Mouse (Mus musculus): ENCODE measurements around the gene Ttyh3. TPM values are rescaled to one million over a fixed set of nuclear protein-coding genes. Genes with fewer than 3 reads are reported as not detected.

Ttyh3 gene
- polyA plus RNA-seq, 1 experiment from 2014 or later: 42.8 TPM

DNA sequence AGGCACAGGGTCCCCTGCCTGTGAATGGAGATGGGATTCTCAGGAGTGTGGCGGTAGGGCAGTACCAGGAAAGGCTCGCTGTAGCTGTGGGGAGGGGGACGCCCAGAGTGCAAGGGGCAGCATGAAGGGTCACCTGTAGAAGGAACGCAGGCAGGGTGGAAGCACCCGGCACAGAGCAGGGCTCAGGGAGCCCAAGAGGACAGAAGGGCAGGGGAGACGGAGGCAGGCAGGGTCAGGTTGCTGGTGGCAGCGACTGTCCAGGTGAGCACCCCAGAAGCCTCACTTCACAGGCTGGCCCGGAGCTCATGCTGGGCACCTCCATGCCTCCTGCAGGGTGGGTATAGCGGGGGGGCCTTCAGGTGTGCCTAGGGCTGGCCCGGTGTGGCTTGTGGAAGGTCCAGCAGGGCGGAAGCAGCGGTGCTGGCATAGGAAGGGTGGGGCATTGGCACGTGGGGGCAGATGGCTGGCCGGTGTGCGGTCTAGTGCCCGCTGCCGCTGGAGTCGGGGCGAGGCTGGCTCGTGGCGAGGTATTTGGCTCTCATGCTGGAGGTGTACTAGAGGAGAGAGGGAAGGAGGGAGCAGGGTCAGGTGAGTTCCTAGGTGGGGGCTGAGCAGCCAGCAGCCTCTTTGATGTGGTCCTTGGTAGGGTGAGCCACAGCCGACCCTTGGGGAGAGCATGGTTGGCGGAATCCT, 25.7 kb downstream of the Ttyh3 start:
- Histone ChIP-seq H3K9me3 (replicated peaks; ENCODE audit: control insufficient read depth, low read length) (no peaks in the 10 kb centered on the region; the same call in 1 of the 2 replicates), H3K36me3 (replicated peaks; ENCODE audit: control insufficient read depth, insufficient read depth, low read depth, low read length) (peaks cover 37% of the 10 kb centered on the region), H3K4me1 (ENCODE audit: control insufficient read depth, insufficient read depth, low read length) (no peaks in the 10 kb centered on the region), H3K27ac (replicated peaks; ENCODE audit: low read depth, low read length) (no peak overlapping the region), H3K9ac (replicated peaks; ENCODE audit: low read length) (no peak overlapping the region), H3K27me3 (ENCODE audit: control insufficient read depth, insufficient read depth, low read length) (no peaks in the 10 kb centered on the region), H3K4me3 (ENCODE audit: low read depth, low read length) (no peak overlapping the region), H3K4me2 (ENCODE audit: low read depth, low read length) (no peak overlapping the region)
- DNase-seq (ENCODE audit: low spot score) (no peak), ATAC-seq (replicated peaks; ENCODE audit: insufficient number of reproducible peaks, low FRiP score, low TSS enrichment, low read depth) (no peak)
- 95% methylated on average over 23 of the region's 23 CpGs for WGBS

GRCm38 (mm10) chr5:140621517-140621916, 27.3 kb downstream of the Ttyh3 start:
- Histone ChIP-seq H3K4me1 (ENCODE audit: control insufficient read depth, insufficient read depth, low read length) (no peaks in the 10 kb centered on the region), H3K4me3 (ENCODE audit: low read depth, low read length) (no peak overlapping the region), H3K27me3 (ENCODE audit: control insufficient read depth, insufficient read depth, low read length) (no peaks in the 10 kb centered on the region), H3K9ac (replicated peaks; ENCODE audit: low read length) (no peak overlapping the region), H3K4me2 (ENCODE audit: low read depth, low read length) (no peak overlapping the region), H3K9me3 (replicated peaks; ENCODE audit: control insufficient read depth, low read length) (no peaks in the 10 kb centered on the region), H3K36me3 (replicated peaks; ENCODE audit: control insufficient read depth, insufficient read depth, low read depth, low read length) (peaks cover 26% of the 10 kb centered on the region), H3K27ac (replicated peaks; ENCODE audit: low read depth, low read length) (no peak overlapping the region)
- no peak for ATAC-seq (replicated peaks; ENCODE audit: insufficient number of reproducible peaks, low FRiP score, low TSS enrichment, low read depth)
- WGBS: 71% methylated on average over 10 of the region's 10 CpGs
- DNase-seq (ENCODE audit: low spot score): no peak

GRCm38 (mm10) chr5:140621092-140621491, 27.7 kb downstream of the Ttyh3 start:
- H3K9ac ChIP-seq (replicated peaks; ENCODE audit: low read length): no peak overlapping the region
- no peaks in the 10 kb centered on the region for H3K9me3 ChIP-seq (replicated peaks; ENCODE audit: control insufficient read depth, low read length)
- DNase-seq (ENCODE audit: low spot score) (no peak), ATAC-seq (replicated peaks; ENCODE audit: insufficient number of reproducible peaks, low FRiP score, low TSS enrichment, low read depth) (no peak)
- H3K4me3 ChIP-seq (ENCODE audit: low read depth, low read length): no peak overlapping the region
- H3K36me3 ChIP-seq (replicated peaks; ENCODE audit: control insufficient read depth, insufficient read depth, low read depth, low read length): peaks cover 26% of the 10 kb centered on the region
- H3K4me1 ChIP-seq (ENCODE audit: control insufficient read depth, insufficient read depth, low read length): no peaks in the 10 kb centered on the region
- H3K27me3 ChIP-seq (ENCODE audit: control insufficient read depth, insufficient read depth, low read length): no peaks in the 10 kb centered on the region
- 59% methylated on average over 9 of the region's 9 CpGs for WGBS
- H3K4me2 ChIP-seq (ENCODE audit: low read depth, low read length): no peak overlapping the region
- no peak overlapping the region for H3K27ac ChIP-seq (replicated peaks; ENCODE audit: low read depth, low read length)

GRCm38 (mm10) chr5:140619895-140620736, 28.7 kb downstream of the Ttyh3 start:
- H3K27ac ChIP-seq (replicated peaks; ENCODE audit: low read depth, low read length): no peak overlapping the region
- no peak overlapping the region for H3K4me2 ChIP-seq (ENCODE audit: low read depth, low read length)
- no peak overlapping the region for H3K9ac ChIP-seq (replicated peaks; ENCODE audit: low read length)
- H3K4me1 ChIP-seq (ENCODE audit: control insufficient read depth, insufficient read depth, low read length): no peaks in the 10 kb centered on the region
- H3K9me3 ChIP-seq (replicated peaks; ENCODE audit: control insufficient read depth, low read length): no peaks in the 10 kb centered on the region
- DNase-seq (ENCODE audit: low spot score) (no peak), ATAC-seq (replicated peaks; ENCODE audit: insufficient number of reproducible peaks, low FRiP score, low TSS enrichment, low read depth) (peak; percentile 26)
- 66% methylated on average over 7 of the region's 7 CpGs for WGBS
- no peaks in the 10 kb centered on the region for H3K27me3 ChIP-seq (ENCODE audit: control insufficient read depth, insufficient read depth, low read length)
- no peak overlapping the region for H3K4me3 ChIP-seq (ENCODE audit: low read depth, low read length)
- H3K36me3 ChIP-seq (replicated peaks; ENCODE audit: control insufficient read depth, insufficient read depth, low read depth, low read length): peaks cover 22% of the 10 kb centered on the region

GRCm38 (mm10) chr5:140619151-140619771, 29.6 kb downstream of the Ttyh3 start:
- Histone ChIP-seq H3K4me1 (ENCODE audit: control insufficient read depth, insufficient read depth, low read length) (no peaks in the 10 kb centered on the region), H3K27me3 (ENCODE audit: control insufficient read depth, insufficient read depth, low read length) (no peaks in the 10 kb centered on the region), H3K4me3 (ENCODE audit: low read depth, low read length) (no peak overlapping the region), H3K9me3 (replicated peaks; ENCODE audit: control insufficient read depth, low read length) (no peaks in the 10 kb centered on the region), H3K4me2 (ENCODE audit: low read depth, low read length) (no peak overlapping the region), H3K27ac (replicated peaks; ENCODE audit: low read depth, low read length) (no peak overlapping the region), H3K36me3 (replicated peaks; ENCODE audit: control insufficient read depth, insufficient read depth, low read depth, low read length) (peaks cover 16% of the 10 kb centered on the region), H3K9ac (replicated peaks; ENCODE audit: low read length) (no peak overlapping the region)
- WGBS: 19% methylated on average over 6 of the region's 6 CpGs
- 0 out of 2 replicates have a peak, but pooled peaks have one; percentile 19 for ATAC-seq (replicated peaks; ENCODE audit: insufficient number of reproducible peaks, low FRiP score, low TSS enrichment, low read depth)
- DNase-seq (ENCODE audit: low spot score): peak; percentile 90

DNA sequence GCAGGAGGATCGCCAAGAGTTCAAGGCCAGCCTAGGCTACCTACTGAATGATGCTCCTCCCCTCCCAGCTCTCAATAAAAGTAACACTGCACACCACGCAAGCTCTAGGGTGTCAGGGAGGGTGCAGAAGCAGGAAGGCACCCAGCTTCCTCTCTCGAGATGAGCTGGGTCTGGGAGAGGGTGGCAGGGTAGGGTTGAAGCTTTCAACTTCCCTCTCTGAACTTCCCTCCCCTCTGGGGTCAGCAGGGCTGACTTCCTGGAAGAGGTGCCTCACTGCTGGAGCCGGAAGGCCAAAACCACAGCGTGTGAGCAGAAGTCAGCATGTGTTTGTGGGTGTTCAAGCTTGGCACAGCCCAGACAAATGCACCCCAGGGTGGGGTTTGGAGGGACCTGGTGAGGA, 31.1 kb downstream of the Ttyh3 start:
- DNase-seq (ENCODE audit: low spot score): no peak
- WGBS: 83% methylated on average over 5 of the region's 5 CpGs

DNA sequence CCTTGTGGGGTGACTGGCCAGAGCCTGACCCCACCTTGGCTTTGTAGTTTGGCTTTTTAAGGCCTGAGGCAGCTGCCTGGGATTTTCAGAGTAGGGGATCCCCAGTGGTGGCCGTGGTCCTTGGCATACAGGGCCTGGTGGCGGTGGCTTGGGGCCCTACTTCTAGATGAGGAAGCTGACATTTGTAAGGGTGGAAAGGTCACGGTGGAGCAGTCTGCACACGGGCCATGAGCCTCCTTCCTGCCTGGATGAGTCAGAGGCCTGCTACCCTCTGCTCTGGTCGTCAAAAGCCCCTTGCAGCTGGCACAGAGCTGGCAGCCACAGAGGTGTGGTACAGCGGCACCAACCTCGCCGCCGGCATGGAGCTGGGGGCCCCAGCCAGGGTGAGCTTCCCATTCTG, 32.1 kb downstream of the Ttyh3 start:
- no peak for DNase-seq (ENCODE audit: low spot score)
- ATAC-seq (replicated peaks; ENCODE audit: insufficient number of reproducible peaks, low FRiP score, low TSS enrichment, low read depth): no peak
- Histone ChIP-seq H3K9me3 (replicated peaks; ENCODE audit: control insufficient read depth, low read length) (no peaks in the 10 kb centered on the region), H3K36me3 (replicated peaks; ENCODE audit: control insufficient read depth, insufficient read depth, low read depth, low read length) (0 out of 2 replicates have a peak, but pooled peaks cover 1% of the 10 kb centered on the region), H3K27ac (replicated peaks; ENCODE audit: low read depth, low read length) (no peak overlapping the region), H3K9ac (replicated peaks; ENCODE audit: low read length) (no peak overlapping the region), H3K4me1 (ENCODE audit: control insufficient read depth, insufficient read depth, low read length) (no peaks in the 10 kb centered on the region), H3K27me3 (ENCODE audit: control insufficient read depth, insufficient read depth, low read length) (peaks cover 6% of the 10 kb centered on the region), H3K4me3 (ENCODE audit: low read depth, low read length) (no peak overlapping the region), H3K4me2 (ENCODE audit: low read depth, low read length) (no peak overlapping the region)
- 65% methylated on average over 9 of the region's 9 CpGs for WGBS

More for the DNA sequence above, 31.1 kb downstream of the Ttyh3 start:
- Histone ChIP-seq H3K27ac (replicated peaks; ENCODE audit: low read depth, low read length) (no peak overlapping the region), H3K27me3 (ENCODE audit: control insufficient read depth, insufficient read depth, low read length) (no peaks in the 10 kb centered on the region; the same call in 1 of the 2 replicates), H3K9me3 (replicated peaks; ENCODE audit: control insufficient read depth, low read length) (no peaks in the 10 kb centered on the region), H3K36me3 (replicated peaks; ENCODE audit: control insufficient read depth, insufficient read depth, low read depth, low read length) (peaks cover 9% of the 10 kb centered on the region), H3K4me1 (ENCODE audit: control insufficient read depth, insufficient read depth, low read length) (no peaks in the 10 kb centered on the region), H3K4me3 (ENCODE audit: low read depth, low read length) (no peak overlapping the region), H3K4me2 (ENCODE audit: low read depth, low read length) (no peak overlapping the region), H3K9ac (replicated peaks; ENCODE audit: low read length) (no peak overlapping the region)
- ATAC-seq (replicated peaks; ENCODE audit: insufficient number of reproducible peaks, low FRiP score, low TSS enrichment, low read depth): no peak

Measured in embryonic facial prominence, embryonic 11.5 days (tissue).